Mouse (Mus musculus) neutrophil, adult 5-6 weeks (primary cell): ENCODE measurements around the gene Pex11a. TPM values are rescaled to one million over a fixed set of nuclear protein-coding genes. Genes with fewer than 3 reads are reported as not detected.
"Not testable (repeated sequence)": the region's sequence is repeated elsewhere in the genome, so short reads cannot be mapped to it uniquely, and the experiment has no call there.

Source experiments
- ATAC-seq: fragments of 151-379, 151-347 bp; 2 replicates; pipeline ENCODE4 v1.8.0; 2017; ENCODE audit warnings: mild to moderate bottlenecking, moderate TSS enrichment; ENCODE audit not compliant: insufficient number of reproducible peaks, poor library complexity, low FRiP score, severe bottlenecking; ENCODE audit errors: extremely low read depth
- total RNA-seq: library from RNA; stranded (forward); fragments of 200-1000 nt; gene quantifications from 2 replicates; pipeline ENCODE4 v1.2.3, GENCODE M21; 2017

The Pex11a gene
- 0.37 TPM in 1 of 2 replicates, not detected in the other for total RNA-seq

DNA sequence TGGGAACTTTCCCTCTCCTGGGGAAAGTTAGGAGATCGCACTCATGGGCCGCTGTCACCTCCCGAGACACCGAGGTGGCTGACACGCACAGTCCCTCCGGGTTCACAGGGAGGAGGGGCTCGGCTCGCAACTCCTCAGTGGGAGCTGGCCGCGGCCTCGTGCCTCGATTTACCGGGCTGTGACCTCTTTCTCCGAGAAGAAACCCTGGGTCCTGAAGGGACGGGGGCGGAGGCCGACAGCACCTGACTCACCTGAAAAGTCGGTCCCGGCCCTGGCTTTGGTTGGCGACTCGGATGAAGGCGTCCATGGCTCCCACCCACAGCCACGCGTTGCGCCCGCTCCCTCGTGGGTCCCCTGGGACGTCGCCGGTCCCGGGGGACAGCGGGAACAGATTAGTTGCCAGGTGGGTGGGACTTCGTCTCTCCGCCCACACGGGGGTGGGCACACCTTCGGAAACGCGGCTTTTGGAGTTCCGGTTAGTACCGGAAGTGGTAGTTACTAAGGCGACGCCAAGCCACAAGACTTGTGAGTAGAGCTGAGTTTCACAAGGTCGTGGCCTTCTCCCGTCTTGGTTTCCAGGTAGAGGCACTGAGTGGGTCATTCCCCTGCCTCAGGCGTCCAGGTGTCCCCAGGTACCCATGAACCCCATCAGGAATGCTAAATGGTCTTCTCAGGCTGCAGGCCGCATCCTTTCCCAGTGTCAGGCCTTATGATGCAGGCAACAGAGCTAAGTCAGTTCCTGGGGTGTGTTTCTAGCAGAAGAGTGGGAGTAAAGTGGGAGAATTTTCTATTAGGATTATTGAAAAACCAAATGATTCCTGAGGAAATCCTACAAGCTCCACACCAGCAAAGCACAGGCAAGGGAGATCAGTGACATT, at the start of gene Pex11a, which contains the start of gene Wdr93:
TSS of gene Pex11a (minus strand) at position 473 of the 878 bp plus-strand sequence.
TSS of gene Wdr93 (plus strand) at position 505 of the 878 bp plus-strand sequence.
- ATAC-seq = peak; percentile 75

DNA sequence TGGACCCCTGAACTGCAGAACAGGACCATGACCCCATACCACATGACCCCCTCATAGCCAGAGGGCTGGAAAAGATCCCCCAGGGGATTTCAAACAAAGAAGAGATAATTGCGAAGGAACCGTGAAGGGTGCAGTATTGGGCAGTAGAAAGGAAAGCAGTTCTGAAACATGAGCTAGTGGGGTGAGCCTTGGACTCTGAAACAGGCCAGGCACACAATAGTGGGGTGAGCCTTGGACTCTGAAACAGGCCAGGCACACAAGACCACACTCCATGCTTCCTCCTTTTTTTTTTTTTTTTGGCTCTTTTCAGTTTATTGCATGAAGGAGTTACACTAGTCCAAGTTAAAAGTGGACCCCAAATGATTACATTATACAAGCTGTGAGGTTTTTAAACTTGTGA, 46.9 kb upstream of the Pex11a start:
- not testable (repeated sequence) for ATAC-seq

DNA sequence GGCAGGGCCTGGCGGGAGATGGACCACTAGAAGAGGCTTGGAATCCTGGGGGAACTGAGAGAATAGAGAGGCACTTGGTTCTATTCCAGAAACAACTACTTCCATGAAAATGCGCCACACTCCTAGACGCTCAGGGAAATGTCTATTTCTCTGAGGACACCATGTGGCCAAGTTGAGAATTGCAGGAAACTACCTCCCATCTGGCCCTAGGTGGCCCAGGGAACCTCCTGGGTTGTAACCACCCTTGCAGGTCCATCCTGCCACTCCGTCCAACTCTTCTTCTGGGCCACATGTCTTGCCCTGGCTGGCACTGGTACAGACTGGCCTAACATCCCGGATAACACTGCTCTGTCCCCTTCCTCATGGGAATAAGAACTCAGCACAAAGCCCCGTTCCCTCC, 43.4 kb upstream of the Pex11a start:
- peak; percentile 35; the same call in 1 of the 2 replicates for ATAC-seq

DNA sequence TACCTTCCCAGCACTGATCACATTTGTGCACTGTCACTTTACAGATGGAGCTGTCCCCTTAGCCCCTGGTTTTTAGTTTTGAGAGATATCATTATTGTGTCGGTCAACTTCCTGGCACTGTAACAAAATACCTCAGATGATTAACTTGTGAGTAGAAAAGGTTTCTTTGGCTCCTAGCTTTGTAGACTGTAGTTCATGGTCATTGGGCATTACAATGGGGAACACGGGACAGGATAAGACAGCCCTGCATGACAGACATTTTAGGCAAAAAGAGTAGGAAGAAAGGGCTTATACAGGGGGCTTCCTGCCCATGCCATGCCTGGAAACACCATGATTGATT, 39.6 kb upstream of the Pex11a start:
- ATAC-seq = no peak

DNA sequence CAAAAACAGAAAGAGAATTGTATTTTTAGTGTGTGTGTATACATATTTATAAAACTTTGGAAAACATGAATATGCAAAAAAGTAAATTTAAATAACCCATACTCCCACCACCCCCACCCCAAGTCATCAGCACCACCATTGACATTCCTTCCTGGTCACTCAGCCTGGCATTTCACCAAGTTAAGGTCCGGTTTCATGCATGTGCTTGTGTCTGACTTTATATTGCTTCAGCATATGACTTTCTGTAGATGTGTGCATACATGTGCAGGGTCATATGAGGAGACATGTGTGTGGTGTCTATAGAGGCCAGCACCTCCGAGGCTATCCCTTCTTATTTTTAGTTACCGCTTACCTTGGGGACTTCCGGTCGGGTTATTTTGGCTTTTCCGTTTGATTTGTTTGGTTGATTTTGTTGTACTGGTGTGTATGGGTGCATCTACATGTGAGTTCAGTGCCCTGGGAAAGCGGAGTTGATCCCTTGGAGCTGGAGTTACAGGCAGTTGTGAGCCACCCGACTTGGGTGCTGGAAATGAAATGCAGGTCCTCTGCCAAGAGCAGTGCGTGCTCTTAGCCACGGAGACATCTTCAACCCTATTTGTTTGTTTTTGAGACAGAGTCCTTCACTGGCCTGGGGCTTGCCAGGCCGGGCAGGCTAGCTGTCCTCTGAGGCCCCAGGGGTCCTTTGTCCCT, 39.0 kb upstream of the Pex11a start:
- no peak for ATAC-seq

DNA sequence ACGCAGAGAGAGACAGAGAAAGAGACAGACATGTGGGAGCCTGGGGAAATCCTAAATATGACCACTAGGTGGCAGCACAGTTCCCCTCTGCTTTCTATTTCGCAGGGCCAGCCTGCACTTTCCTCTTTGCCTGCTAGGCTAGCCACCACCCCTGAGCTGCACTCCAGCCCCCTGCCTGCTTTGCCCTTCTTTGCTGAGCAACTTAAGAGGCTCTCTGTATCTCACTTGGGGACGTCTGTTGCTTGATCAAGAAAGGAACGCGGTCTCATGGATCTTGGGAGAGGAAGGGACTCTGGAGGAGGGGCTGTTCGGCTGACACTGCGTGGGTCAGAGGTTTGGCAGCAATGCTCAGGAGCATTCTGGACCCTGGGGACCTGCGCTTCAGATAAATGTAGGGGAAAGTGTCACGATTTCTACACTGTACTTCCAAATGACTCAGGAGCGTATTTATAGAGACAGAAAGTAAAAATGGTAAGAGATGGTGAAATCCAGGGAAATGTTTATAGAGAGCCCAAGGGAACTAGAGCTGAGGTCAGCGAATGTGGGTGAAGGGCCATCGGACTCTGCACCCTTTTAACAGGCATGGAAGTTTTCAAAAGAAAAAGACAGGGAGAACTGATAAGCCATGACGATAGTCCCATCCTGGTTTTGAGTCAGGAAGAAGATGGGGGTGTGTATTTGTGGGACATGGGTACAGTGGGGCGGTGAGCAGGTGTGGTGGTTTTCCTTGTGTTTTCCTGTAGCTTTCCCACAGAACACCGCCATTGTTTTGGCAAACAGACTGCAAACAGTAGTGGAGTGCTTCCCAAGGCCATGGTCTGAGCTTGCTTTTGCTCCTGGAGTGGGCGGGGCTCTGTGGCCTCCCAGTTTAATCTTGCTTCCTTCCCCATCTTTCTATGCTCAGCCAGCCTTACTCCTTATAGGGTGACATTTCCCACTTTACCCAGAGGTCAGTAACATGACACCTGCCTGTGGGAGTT, 38.0 kb upstream of the Pex11a start:
- ATAC-seq = peak; percentile 66

DNA sequence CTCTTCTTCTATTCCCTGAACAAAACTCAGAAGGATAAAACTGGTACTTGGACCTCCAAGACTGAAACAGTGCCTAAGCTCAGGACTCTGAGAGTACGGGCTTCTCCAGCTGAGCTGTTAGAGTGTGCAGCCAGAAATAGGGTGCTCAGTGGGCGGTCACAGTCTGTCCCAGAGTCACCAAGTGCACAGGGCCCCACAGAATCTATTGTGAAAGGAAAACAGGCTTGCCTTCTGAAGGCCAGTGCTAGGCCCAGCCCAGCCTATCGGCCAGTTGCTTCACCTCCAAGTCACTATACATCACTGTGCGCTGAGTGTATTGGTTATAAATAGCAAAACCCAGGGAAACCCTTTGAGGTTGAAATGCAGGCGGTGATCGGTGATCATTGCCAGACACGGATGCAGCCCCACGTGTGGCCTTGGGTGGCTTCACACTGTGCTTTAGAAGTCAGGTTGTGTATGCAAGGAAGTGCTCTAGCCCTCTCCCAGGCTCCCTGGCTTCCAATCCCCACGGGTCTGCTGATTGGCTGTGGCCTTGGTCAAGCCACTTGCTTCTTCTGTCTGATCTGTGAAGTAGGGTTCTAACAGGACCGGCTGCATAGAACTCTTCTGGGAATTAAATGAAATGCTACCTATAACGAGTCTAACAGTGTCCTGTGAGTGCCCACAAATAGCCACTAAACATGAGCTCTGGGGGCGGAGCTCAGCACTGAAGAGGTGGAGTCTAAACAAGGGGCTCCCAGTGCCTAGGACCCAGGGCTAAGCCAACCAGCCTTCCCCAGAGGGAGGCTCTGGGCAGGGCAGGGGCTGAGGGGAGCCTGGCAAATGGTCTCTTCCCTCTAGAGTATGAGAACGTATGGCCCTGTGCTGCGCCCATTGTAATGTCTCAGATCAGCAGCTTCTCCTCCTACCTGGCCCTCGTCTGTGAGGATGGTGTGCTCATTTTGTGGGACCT, 28.9 kb upstream of the Pex11a start:
- no peak for ATAC-seq

DNA sequence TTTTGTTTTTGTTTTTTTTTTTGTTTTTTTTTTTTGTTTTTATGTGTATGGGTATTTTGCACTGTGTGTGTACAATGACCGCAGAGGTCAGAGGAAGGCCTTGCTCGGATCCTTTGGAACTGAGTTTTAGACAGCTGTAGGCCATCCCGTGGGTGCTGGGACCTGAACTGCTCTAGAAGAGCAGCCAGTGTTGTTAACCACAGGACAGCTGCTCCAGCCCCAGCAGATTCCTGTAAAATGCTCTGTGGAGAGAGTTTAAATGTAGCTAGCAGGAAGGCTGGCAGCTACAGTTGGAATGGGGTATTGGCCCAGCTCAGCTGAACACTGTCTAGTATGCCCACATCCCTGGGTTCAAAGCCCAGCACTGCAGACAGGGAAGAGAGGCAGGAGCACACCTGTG, 26.7 kb upstream of the Pex11a start:
- no peak for ATAC-seq

DNA sequence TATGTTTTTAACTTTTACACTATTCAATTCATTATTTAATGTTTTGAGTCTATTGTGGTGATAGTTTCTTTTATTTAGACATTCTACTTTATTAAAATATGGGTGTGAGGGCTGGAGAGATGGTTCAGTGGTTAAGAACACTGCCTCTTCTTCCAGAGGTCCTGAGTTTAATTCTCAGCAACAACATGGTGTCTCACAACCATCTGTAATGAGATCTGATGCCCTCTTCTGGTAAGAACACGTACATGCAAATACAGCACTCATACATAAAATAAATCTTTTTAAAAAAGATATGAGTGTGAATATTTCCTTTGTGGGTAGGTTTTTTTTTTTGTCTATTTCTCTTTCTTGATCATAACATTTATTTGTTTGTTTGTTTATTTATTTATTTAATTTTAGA, 23.1 kb upstream of the Pex11a start:
- ATAC-seq = no peak

DNA sequence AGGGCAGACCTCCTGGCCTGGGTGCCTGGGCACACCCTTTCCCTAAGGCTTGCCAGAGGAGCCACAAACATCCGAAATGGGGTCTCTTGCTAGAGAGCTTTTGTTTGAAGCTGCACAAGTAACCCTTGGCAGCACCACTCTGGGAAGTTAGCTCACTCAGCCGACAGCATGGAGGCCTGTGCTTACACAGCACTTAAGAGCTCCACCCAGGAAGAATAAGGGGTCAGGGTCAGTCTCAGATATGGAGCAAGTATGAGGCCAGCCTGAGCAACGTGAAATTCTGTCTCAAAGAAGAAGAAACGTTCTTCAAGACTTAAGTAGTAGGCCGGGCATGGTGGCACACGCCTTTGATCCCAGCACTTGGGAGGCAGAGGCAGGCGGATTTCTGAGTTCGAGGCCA, 19.2 kb upstream of the Pex11a start:
- ATAC-seq = no peak

DNA sequence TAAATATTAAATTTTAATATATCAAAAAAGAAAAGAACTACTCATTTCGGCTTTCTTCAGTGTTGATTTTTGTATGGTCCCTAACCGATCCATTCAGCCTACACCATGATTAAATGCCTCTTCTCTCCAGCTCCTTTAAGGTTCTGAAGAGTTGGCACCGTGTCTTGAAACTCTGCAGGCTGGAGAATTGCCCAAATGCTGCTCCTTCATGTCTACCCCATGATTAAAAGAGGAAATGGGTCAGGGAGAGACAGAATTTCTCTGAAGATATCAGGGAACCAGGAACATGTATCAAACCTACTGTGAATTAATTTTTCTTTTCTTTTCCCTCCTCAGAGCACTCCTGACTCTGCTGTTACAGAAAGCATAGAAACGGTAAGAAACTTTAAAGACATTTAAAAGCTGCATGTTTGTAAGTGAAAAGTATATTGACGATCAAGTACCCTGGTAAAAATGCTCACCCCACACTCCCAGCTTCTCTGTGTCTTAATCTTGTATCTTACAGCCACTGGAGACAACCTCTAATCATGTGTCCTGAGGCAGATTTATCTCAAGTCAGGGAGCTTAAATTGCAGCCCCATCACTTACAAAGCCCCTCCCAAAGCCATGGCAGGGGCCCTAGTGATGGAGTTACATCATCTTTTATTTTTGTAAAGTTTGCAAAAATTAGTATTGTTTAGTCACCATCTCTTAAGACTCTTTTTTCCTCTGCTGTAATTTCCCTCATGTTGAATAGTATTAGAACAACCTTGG, 18.4 kb upstream of the Pex11a start:
- ATAC-seq = no peak

DNA sequence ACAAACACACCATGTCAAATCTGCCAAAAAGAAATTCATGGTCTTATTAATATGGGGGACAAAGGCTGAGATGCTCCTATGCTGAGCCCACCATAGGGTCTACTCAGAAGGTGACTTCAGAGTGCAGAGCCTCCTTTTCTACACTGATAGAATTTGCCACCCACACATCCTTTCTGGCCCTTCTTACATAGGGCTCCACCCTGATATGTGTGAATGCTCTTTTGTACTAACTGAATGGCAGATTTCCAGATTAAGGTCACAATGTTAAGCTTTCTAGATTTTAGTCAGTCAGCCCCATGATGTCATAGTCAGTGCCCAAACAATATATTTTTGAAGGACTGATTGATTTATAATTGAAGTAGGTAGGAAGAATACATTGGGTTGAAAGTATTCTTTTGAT, 16.8 kb upstream of the Pex11a start:
- no peak for ATAC-seq

DNA sequence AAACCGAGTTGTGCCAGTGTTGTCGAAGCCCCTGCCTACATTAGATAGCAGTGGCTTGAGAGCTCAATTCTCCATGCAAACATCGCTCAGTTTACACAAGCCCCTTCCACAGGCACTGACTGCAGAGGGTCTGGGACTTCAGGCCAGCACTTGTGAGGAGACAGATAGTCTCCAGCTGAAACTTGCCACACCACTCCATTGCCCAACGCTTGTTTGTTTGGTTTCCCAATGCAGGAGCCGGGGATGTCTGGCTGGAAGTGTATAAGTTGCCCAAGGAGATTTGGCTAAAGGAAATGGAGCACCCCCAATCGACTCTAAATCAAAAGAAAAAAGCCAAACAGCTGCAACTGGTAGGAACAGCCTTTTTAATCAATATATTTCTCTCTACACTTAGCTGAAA, 15.2 kb upstream of the Pex11a start:
- no peak for ATAC-seq

DNA sequence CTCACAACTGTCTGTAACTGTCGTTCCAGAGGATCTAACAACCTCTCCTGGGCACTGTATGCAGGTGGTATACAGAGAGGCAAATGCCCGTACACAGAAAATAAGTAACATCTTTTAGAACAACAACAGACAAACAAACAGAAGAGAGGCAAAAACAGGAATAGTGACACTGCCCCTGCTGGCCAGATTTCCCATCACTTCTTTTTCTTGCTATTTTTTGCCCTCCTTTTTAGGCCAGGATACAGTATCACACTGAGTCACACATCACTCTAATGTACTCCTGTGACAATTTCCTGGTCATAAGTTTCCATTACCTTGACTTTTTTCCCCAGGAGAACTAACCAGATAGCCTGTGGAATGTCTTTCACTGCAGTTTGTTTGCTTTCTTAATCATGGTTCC, 13.4 kb upstream of the Pex11a start:
- ATAC-seq = no peak

DNA sequence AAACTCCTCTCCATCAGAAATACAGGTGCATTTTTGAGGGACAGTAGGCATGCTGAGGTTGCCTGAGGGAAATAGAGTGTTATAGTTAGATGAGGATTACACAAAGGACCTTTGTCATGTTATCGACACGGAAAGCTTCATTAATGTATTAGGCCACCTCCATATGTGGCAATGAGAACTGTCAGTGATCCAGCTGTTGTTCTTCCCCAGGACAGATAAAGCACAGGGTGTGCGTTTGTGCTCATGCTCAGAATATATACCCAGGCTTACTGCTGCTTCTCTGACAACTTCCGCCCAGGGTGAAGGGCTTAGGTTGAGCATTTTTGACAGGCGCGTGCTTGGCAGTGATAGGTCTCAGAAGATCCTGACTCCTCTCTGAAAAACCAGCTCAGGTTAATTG, 6.6 kb upstream of the Pex11a start:
- no peak for ATAC-seq

DNA sequence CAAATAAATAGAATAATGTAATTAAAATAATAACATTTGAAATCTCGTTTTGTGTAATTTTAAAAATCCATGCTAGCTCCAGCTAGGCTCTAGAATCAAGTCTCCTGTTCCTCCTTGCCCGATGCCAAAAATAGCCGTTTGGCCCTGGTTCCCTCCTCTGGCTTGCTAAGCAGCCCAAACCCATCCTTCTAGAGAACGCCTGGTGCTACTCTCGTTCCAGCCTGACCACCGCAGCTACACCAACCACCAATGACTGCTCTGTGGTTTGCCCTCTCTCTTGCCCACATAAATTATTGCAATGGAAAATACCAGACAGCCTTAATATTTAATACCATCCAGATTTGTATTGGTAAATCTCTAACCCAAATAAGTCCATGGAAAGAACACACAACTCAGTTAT, 4.7 kb upstream of the Pex11a start:
- no peak for ATAC-seq

DNA sequence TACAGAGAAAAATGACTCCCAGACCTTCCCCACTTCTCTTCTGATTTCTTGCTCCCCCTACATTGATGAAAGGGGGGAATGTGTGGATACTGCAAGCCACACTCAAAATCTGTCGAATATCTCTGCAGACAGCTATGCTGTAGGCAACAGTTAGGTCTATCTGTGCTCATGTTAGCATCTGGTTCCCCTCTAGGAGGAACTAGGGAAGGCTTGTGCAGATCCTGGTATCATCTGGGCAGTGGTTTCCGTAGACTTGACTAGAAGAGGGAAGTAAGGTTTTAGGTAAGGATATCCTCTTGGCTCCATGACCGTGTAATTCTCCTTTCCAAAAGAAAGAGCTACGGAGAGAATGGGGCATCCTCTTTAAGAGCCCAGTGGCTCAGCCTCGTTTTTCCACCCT, 1.7 kb upstream of the Pex11a start:
- no peak for ATAC-seq

DNA sequence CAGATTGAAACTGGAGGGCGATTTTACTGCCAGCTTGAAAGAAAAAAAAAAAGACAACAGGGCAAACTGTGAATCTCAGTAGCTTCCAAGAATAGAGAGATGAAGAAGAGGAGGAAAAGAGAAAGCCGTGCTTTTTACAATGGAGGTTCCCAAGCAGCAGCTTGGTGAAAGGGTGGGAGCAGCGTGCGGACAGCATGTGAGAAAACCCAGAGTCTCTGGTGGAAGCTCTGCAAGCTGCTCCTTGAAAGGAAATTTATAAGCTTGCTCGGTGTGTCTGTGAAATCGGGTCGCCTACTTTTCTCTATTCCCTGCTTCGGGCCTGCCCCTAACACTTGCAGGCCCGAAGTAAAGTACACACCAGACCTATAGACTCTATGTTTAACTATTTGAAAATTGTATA, 1.1 kb upstream of the Pex11a start:
- ATAC-seq = no peak
